Mouse (Mus musculus) liver, adult (tissue): ENCODE results near the gene Rprd1b.

Source experiments
- GATA4 ChIP-seq: IDR thresholded peaks from 2 replicates; pipeline ENCODE4 v1.6.1; 2014; ENCODE audit warnings: mild to moderate bottlenecking, low read length; ENCODE audit not compliant: insufficient replicate concordance

Gene Rprd1b

GRCm38 (mm10) chr2:158097071-158097470 lies 68.8 kb downstream of the Rprd1b start:
- TF ChIP-seq GATA4: no peak

DNA sequence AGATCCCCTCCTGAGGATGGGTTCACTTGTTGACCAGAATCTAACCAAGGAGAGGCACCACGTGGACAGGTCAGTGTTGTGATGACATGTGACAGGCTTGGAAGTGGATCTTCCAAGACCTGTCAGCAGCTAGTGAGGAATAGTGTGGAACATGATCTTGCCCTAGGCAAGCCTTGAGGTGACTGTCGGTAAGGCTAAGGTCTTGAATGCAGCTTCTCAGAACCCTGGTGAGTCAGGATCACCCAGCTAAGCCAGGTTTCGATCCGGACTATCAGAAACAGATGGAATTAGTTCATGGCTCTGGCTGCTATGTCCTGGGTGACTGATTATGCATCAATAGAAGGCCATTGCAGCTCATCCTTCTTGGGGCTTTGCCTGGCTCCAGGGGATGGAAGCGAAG lies 70.4 kb downstream of the Rprd1b start:
- TF ChIP-seq GATA4: no peak

DNA sequence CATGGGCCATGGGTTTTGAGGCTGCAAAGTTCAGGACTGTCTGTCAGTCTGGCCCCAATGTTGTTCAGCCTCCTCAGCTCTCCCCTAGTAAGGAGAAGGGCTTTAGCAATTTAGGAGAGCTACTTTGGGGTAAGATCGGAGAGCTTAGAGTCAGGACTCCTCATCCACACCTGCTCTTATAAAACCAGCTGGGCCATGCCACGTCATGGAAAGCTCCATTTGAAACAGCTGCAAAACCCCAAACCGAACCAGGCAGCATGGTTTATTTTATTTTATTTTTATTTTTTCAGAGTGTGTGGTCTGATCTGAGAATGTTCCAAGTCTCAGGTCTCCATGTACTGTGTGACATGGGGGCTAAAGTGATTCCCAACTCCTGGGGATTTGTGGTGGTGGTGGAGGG lies 71.2 kb downstream of the Rprd1b start:
- TF ChIP-seq GATA4: no peak

DNA sequence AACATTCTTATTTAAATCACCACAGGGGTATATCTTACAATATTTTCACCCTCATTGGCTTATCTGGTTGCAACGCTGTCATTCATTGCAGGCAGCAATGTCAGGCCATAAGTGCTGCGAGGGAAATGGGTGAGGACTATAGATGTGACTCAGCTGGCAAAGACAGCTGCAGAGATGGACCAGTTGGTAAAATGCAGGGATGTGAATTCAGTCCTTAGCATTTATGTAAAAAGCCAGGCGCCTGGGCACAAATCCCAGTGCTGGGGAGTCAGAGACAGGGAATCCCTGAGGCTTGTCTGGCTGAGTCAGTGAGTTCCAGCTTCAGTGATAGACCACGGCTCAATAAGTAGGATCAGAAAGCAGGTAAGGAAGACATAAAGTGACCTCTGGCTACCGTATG lies 73.5 kb downstream of the Rprd1b start:
- no peak for TF ChIP-seq GATA4

- TF ChIP-seq GATA4: no peak
Observed at GRCm38 (mm10) chr2:158104966-158105365, 76.7 kb downstream of the Rprd1b start.

GRCm38 (mm10) chr2:158105605-158106004 lies 77.3 kb downstream of the Rprd1b start:
- TF ChIP-seq GATA4: no peak

DNA sequence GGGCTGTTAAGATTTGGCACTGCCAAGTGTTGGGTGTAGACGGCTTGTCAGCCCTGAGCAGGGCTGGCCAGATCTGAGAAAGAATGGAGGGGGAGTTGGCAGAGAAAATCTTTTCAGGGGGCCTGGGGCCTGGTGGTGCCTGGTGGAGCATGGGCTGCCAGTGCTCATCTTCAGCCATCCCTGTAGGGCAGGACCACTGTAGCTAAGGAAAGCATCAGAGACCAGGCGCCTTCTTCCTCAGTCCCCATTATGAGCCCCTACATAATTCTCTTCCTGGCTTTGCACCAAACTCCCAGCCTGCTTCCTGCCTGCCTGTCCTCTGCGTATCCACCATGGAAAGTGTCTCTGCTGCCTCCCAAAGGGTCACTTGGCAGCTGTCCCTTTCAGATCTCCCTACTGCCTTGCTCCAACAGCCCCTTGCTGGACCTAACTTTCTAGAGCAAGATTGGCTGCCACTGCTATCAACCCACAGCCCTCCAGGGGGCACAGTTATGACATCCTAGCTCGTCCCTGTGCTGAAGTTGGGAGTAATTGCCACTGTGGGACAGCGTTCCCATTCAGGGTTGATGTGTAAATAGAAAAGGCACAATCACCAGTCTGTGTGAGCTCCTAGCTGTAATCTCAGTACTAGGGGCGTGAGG lies 78.8 kb downstream of the Rprd1b start:
- TF ChIP-seq GATA4: no peak

GRCm38 (mm10) chr2:158109516-158109915 lies 81.2 kb downstream of the Rprd1b start:
- no peak for TF ChIP-seq GATA4

GRCm38 (mm10) chr2:158113591-158114257 lies 85.4 kb downstream of the Rprd1b start:
- TF ChIP-seq GATA4: peak; percentile 95

GRCm38 (mm10) chr2:158114931-158115330 lies 86.6 kb downstream of the Rprd1b start:
- TF ChIP-seq GATA4: no peak

GRCm38 (mm10) chr2:158115838-158116453 lies 87.6 kb downstream of the Rprd1b start:
- TF ChIP-seq GATA4: no peak

- no peak for TF ChIP-seq GATA4
Observed at GRCm38 (mm10) chr2:158116653-158117052, 88.4 kb downstream of the Rprd1b start.

DNA sequence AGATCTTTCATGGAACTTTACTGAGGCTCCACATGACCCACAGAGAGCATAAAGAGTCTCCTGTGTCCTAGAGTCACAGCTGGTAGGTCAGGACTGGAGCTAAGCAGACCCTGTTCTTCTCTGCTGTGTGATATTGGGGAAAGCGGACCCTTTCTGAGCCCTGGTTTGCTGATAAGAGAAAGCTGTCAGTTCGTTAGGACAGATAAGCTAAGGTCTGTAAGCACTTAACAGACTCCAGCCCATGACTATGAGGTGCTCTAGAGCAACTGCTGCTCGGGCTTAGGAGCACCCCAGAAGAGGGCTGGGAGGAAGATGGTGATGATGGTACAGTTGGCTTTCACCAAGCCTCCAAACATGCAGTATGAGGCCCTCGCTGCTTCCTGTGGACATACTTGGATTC lies 90.8 kb downstream of the Rprd1b start:
- no peak for TF ChIP-seq GATA4

DNA sequence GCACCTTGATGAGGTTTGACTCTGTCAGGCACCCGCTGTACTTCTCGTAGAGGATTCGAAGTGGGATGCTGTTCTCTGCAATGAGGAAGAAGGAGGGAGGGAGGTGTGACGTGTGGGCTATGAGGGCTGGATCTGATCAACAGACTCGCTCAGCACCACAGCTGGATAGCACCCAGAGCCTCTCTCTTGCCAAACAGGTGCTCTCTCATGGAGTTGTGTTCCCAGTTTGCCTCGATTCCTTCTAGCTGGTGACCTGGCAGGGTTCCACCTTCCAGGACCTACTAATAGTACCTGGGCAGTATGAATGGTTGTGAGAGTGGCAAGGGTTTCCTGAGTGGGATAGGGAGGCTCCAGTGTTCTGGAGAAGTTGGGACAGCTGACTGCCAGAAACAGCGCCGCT lies 91.9 kb downstream of the Rprd1b start:
- no peak for TF ChIP-seq GATA4

- TF ChIP-seq GATA4: no peak
Observed at GRCm38 (mm10) chr2:158120868-158121267, 92.6 kb downstream of the Rprd1b start.

DNA sequence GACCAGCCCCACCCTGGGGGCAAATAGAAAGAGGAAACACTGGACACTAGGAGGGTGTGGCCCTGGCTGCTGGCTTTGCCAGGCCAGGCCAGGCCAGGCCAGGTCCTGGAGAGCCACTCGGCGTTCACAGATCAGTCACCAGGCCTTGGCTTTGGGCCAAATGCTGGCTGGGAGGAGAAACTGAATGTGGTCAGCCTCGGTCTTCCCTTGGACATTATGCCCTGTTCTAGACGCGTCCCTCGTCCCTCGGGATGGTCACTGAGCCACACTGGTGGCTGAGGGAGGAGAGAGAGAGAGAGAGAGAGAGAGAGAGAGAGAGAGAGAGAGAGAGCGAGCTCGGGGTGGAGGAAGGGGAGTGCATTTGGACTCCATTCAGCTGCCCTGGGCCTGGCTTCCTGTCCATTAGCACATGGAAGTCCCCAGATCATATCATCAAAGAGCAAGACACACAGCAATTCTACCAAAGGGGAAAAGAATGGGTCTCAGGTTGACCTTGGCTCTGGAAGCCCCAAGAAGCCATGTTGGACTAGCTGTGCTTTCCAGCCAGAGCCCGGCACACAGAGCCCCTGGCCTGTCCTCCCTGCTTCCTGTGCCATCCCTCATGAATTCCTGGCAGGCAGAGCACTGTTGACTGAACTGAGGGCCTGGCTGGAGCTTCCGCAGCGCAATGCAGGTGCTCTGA lies 93.5 kb downstream of the Rprd1b start:
- TF ChIP-seq GATA4: peak; percentile 57; the same call in 1 of the 2 replicates
